Mouse (Mus musculus): Measurements from ENCODE around the gene Zfp697.

DNA sequence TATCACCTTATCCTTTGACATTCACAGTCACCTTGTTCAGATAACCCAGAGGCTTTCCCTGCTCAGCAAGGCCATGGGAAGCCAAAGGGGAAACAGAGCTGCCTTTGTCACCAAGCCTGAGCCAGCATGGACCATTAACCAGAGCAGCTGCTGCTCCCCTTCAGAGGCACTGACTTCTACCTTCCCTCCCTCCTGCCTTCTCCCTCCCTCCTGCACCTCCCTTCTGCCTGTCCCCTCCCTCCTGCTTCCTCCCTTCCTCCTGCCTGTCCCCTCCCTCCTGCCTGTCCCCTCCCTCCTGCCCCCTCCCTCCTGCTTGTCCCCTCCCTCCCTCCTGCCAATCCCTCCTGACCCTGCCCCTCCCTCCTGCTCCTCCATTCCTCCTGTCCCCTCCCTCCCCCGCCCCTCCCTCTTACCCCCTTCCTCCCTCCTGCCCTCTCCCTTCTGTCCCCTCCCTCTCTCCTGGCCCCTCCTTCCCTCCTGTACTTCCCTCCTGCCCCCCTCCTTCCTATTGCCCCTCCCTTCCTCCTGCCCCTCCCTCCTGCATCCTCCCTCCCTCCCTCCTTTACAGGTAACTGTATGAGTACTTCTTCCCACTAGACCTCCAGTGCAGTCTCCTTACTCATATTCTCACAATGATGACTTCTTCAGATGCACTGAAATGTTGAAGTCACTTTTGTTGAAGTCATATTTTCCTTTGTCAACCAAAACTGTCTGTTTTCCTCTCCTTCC is 52.0 kb downstream of the Zfp697 start:
- TF ChIP-seq GATA1 (IDR thresholded peaks at IDR 0.05; ENCODE audit: borderline replicate concordance, low read length) = no peak
- TF ChIP-seq FLI1 (IDR thresholded peaks at IDR 0.05; ENCODE audit: low read length) = no peak

All from megakaryocyte, embryonic 14.5 days (primary cell).